ENCODE assay signal across 17 mouse cellular contexts in the genomic region with DNA sequence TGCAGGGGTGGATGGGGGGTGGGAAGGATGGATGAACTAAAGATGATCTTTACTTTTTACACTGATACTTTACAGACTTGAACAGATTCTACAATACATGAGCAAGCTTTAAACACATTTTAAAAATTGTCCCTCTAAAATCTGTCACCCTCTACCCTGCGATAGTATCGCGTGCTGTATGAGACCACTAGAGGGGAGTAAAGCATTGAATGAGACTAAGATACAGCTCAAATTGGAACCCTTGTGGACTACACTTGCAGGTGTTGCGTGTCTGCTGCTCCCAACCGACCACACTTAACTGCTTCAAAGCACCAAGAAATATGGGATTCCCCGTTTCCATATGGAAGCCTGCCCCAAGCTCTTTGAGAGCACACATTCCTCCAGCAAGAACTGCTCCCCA. TPM values are rescaled to one million over a fixed set of nuclear protein-coding genes. Genes with fewer than 3 reads are reported as not detected.
DNase-seq lines count a peak whose midpoint lies in the region; ATAC-seq and TF ChIP-seq lines count a peak whose summit lies in the region.
"Had no signal": no experiment of that assay in that cellular context is flagged by ENCODE, and none has a peak within 500 bp of the region (broad histone marks: within the 10 kb centered on the region; RNA-seq: fewer than 3 reads in every experiment).

No protein-coding gene starts in this region.

- peak; percentile 57 for TF ChIP-seq RAD21 in MEL (IDR thresholded peaks at IDR 0.05; ENCODE audit: low read depth, low read length)

- no peaks in the 10 kb centered on the region for H3K4me1 ChIP-seq in intestine, postnatal 0 days (replicated peaks; ENCODE audit: control insufficient read depth, insufficient read depth, low read length)
- no peaks in the 10 kb centered on the region for H3K4me1 ChIP-seq in intestine, embryonic 15.5 days (replicated peaks)
- H3K4me1 ChIP-seq in midbrain, postnatal 0 days (ENCODE audit: insufficient read depth, low read length): no peaks in the 10 kb centered on the region
- peaks cover 21% of the 10 kb centered on the region for H3K4me1 ChIP-seq in midbrain, embryonic 13.5 days (replicated peaks)
- H3K4me1 ChIP-seq in MEL (ENCODE audit: control insufficient read depth in 1 of 2, insufficient read depth in 2 of 2, low read length in 2 of 2): no peaks in the 10 kb centered on the region
- no peaks in the 10 kb centered on the region for H3K4me1 ChIP-seq in stomach, postnatal 0 days (replicated peaks; ENCODE audit: control insufficient read depth, insufficient read depth)
- H3K4me1 ChIP-seq: liver, embryonic 15.5 days had no signal

- no peaks in the 10 kb centered on the region for H3K9me3 ChIP-seq in intestine, postnatal 0 days (ENCODE audit: control insufficient read depth)
- no peaks in the 10 kb centered on the region for H3K9me3 ChIP-seq in intestine, embryonic 15.5 days
- no peaks in the 10 kb centered on the region for H3K9me3 ChIP-seq in midbrain, postnatal 0 days (ENCODE audit: low read length)
- H3K9me3 ChIP-seq in midbrain, embryonic 13.5 days: no peaks in the 10 kb centered on the region
- H3K9me3 ChIP-seq in MEL (replicated peaks; ENCODE audit: insufficient read depth, low read length): no peaks in the 10 kb centered on the region
- no peaks in the 10 kb centered on the region for H3K9me3 ChIP-seq in stomach, postnatal 0 days (ENCODE audit: control insufficient read depth, low read length)
- H3K9me3 ChIP-seq: liver, embryonic 15.5 days had no signal

- no peaks in the 10 kb centered on the region for H3K36me3 ChIP-seq in intestine, postnatal 0 days (ENCODE audit: control insufficient read depth, insufficient read depth)
- no peaks in the 10 kb centered on the region for H3K36me3 ChIP-seq in intestine, embryonic 15.5 days
- H3K36me3 ChIP-seq in midbrain, postnatal 0 days (ENCODE audit: insufficient read depth, low read length): no peaks in the 10 kb centered on the region
- H3K36me3 ChIP-seq in midbrain, embryonic 13.5 days: no peaks in the 10 kb centered on the region
- H3K36me3 ChIP-seq in MEL (ENCODE audit: control insufficient read depth in 1 of 2, insufficient read depth in 2 of 2, low read length in 2 of 2): no peaks in the 10 kb centered on the region
- H3K36me3 ChIP-seq in stomach, postnatal 0 days (ENCODE audit: control insufficient read depth, insufficient read depth, low read length): no peaks in the 10 kb centered on the region
- H3K36me3 ChIP-seq: liver, embryonic 15.5 days had no signal

- no peak overlapping the region for H3K27ac ChIP-seq in intestine, postnatal 0 days (ENCODE audit: low read depth, low read length)
- no peak overlapping the region for H3K27ac ChIP-seq in intestine, embryonic 15.5 days
- H3K27ac ChIP-seq in midbrain, postnatal 0 days (ENCODE audit: low read depth, low read length): no peak overlapping the region
- no peak overlapping the region for H3K27ac ChIP-seq in midbrain, embryonic 13.5 days
- H3K27ac ChIP-seq in MEL (ENCODE audit: control insufficient read depth, low read depth, low read length): no peak overlapping the region
- H3K27ac ChIP-seq in stomach, postnatal 0 days (replicated peaks): no peak overlapping the region
- H3K27ac ChIP-seq: liver, embryonic 15.5 days had no signal

- no peak overlapping the region for H3K4me2 ChIP-seq in intestine, postnatal 0 days (replicated peaks; ENCODE audit: low read depth)
- H3K4me2 ChIP-seq in intestine, embryonic 15.5 days (replicated peaks): no peak overlapping the region
- H3K4me2 ChIP-seq in midbrain, postnatal 0 days (ENCODE audit: low read depth, low read length, poor library complexity, severe bottlenecking): no peak overlapping the region
- no peak overlapping the region for H3K4me2 ChIP-seq in midbrain, embryonic 13.5 days (replicated peaks)
- H3K4me2 ChIP-seq in stomach, postnatal 0 days (replicated peaks; ENCODE audit: low read depth): no peak overlapping the region
- H3K4me2 ChIP-seq: liver, embryonic 15.5 days had no signal

- TF ChIP-seq POLR2A in MEL (IDR thresholded peaks at IDR 0.05; ENCODE audit: control insufficient read depth in 1 of 2, insufficient read depth in 1 of 2, low read depth in 1 of 2, low read length in 2 of 2, poor library complexity in 1 of 2): no peak

- H3K79me2 ChIP-seq in MEL (ENCODE audit: control insufficient read depth, insufficient read depth, low read length, poor library complexity): no peaks in the 10 kb centered on the region

- H3K27me3 ChIP-seq in intestine, postnatal 0 days (replicated peaks; ENCODE audit: control insufficient read depth, insufficient read depth, low read length): no peaks in the 10 kb centered on the region
- H3K27me3 ChIP-seq in intestine, embryonic 15.5 days (replicated peaks): no peaks in the 10 kb centered on the region
- no peaks in the 10 kb centered on the region for H3K27me3 ChIP-seq in midbrain, postnatal 0 days (ENCODE audit: insufficient read depth, low read length)
- H3K27me3 ChIP-seq in midbrain, embryonic 13.5 days: no peaks in the 10 kb centered on the region
- no peaks in the 10 kb centered on the region for H3K27me3 ChIP-seq in MEL (ENCODE audit: control insufficient read depth in 1 of 2, insufficient read depth in 2 of 2, low read length in 2 of 2)
- no peaks in the 10 kb centered on the region for H3K27me3 ChIP-seq in stomach, postnatal 0 days (ENCODE audit: control insufficient read depth, insufficient read depth, low read length)
- H3K27me3 ChIP-seq: liver, embryonic 15.5 days had no signal

- ATAC-seq in intestine, postnatal 0 days: no peak
- ATAC-seq in intestine, embryonic 15.5 days: no peak
- no peak for ATAC-seq in midbrain, postnatal 0 days (ENCODE audit: low FRiP score)
- no peak for ATAC-seq in midbrain, embryonic 13.5 days
- ATAC-seq in stomach, postnatal 0 days (ENCODE audit: low FRiP score, low TSS enrichment): no peak

- WGBS in intestine, postnatal 0 days: 78% methylated on average over 6 of the region's 6 CpGs
- WGBS in intestine, embryonic 15.5 days: 81% methylated on average over 6 of the region's 6 CpGs
- whole genome bisulfite sequencing in midbrain, postnatal 0 days: 83% methylated on average over 6 of the region's 6 CpGs
- 82% methylated on average over 6 of the region's 6 CpGs for WGBS in midbrain, embryonic 13.5 days
- 70% methylated on average over 6 of the region's 6 CpGs for WGBS in stomach, postnatal 0 days

- no peak overlapping the region for H3K9ac ChIP-seq in intestine, postnatal 0 days (ENCODE audit: low read depth, low read length)
- H3K9ac ChIP-seq in intestine, embryonic 15.5 days: no peak overlapping the region
- no peak overlapping the region for H3K9ac ChIP-seq in midbrain, postnatal 0 days (replicated peaks; ENCODE audit: low read length, poor library complexity, severe bottlenecking)
- no peak overlapping the region for H3K9ac ChIP-seq in midbrain, embryonic 13.5 days (replicated peaks)
- no peak overlapping the region for H3K9ac ChIP-seq in MEL (ENCODE audit: control insufficient read depth, low read depth, low read length, poor library complexity, severe bottlenecking)
- no peak overlapping the region for H3K9ac ChIP-seq in stomach, postnatal 0 days (ENCODE audit: low read length)
- H3K9ac ChIP-seq: liver, embryonic 15.5 days had no signal

- peak; percentile 36 for TF ChIP-seq CTCF in intestine, postnatal 0 days (IDR thresholded peaks at IDR 0.05; ENCODE audit: low read depth)
- peak; percentile 47 for TF ChIP-seq CTCF in midbrain, postnatal 0 days (IDR thresholded peaks at IDR 0.05)
- TF ChIP-seq CTCF in MEL (IDR thresholded peaks at IDR 0.05 in 2 of 3, conservative IDR thresholded peaks at IDR 0.05 in 1 of 3; ENCODE audit: control insufficient read depth in 1 of 3, insufficient read depth in 1 of 3, low read depth in 2 of 3, low read length in 3 of 3, poor library complexity in 1 of 3, severe bottlenecking in 1 of 3): peak in 2 of 3 experiments; percentile 15 to 49; a peak in 2 of 6 replicates
- TF ChIP-seq CTCF in stomach, postnatal 0 days (IDR thresholded peaks at IDR 0.05; ENCODE audit: low read depth): peak; percentile 45

- DNase-seq in midbrain, postnatal 0 days (ENCODE audit: low spot score): no peak
- DNase-seq in MEL (ENCODE audit: low read depth, low spot score): peak; percentile 18
- DNase-seq in stomach, postnatal 0 days (ENCODE audit: low spot score): no peak
- DNase-seq in kidney, postnatal 10 days: no peak
- DNase-seq: adrenal gland, postnatal 25 days; heart, postnatal 10 days; kidney, postnatal 14 days; layer of hippocampus, postnatal 36 days; left cerebral cortex, postnatal 4 days; thymus, adult 2 months had no signal

- no peak for TF ChIP-seq EP300 in MEL (IDR thresholded peaks at IDR 0.05; ENCODE audit: low read depth in 1 of 2, low read length in 2 of 2)
- TF ChIP-seq EP300 in stomach, postnatal 0 days (optimal IDR thresholded peaks at IDR 0.05): no peak

- H3K4me3 ChIP-seq in intestine, postnatal 0 days (ENCODE audit: low read depth, low read length): no peak overlapping the region
- no peak overlapping the region for H3K4me3 ChIP-seq in intestine, embryonic 15.5 days (replicated peaks)
- H3K4me3 ChIP-seq in midbrain, postnatal 0 days (ENCODE audit: low read depth, low read length): no peak overlapping the region
- H3K4me3 ChIP-seq in midbrain, embryonic 13.5 days (replicated peaks): no peak overlapping the region
- H3K4me3 ChIP-seq in MEL (ENCODE audit: control insufficient read depth in 1 of 2, insufficient read depth in 1 of 2, low read depth in 2 of 2, low read length in 2 of 2): no peak overlapping the region
- no peak overlapping the region for H3K4me3 ChIP-seq in stomach, postnatal 0 days (ENCODE audit: low read depth, low read length)
- H3K4me3 ChIP-seq: erythroblast, embryonic 14.5 days; liver, embryonic 15.5 days; myocyte had no signal

RNA-seq across cellular contexts. Expression of a gene that starts 48.0 kb away (rescaled TPM):
- 9.9 and 11.2 TPM in 2 replicates for polyA plus RNA-seq in intestine, postnatal 0 days (2015; fragmentation: Nextera tagmentation; extraction: Ambion mirVana)
- polyA plus RNA-seq in intestine, embryonic 15.5 days (2015; fragmentation: Nextera tagmentation; extraction: Ambion mirVana): 20.8 and 21.9 TPM in 2 replicates
- total RNA-seq in midbrain, postnatal 0 days (2014; rRNA removed): 18.4 and 20.1 TPM in 2 replicates
- 1.4 and 1.6 TPM in 2 replicates for polyA plus RNA-seq in midbrain, postnatal 0 days (2015; fragmentation: Nextera tagmentation; extraction: Ambion mirVana)
- polyA plus RNA-seq in midbrain, embryonic 13.5 days (2015; fragmentation: Nextera tagmentation; extraction: Ambion mirVana): 2.0 and 2.6 TPM in 2 replicates
- total RNA-seq in MEL (2012; rRNA removed): 0.03 TPM in 1 of 2 replicates, not detected in the other
- under 1 TPM in 1 of 2 experiments, not detected in 1; 0.01 TPM for polyA plus RNA-seq in MEL (2012; ENCODE audit: insufficient read depth in 1 of 2, insufficient read length in 2 of 2, low read depth in 1 of 2, low replicate concordance in 2 of 2, missing spikeins in 1 of 2)
- polyA plus RNA-seq in stomach, postnatal 0 days (2015; fragmentation: Nextera tagmentation; extraction: Ambion mirVana): 15.3 and 17.2 TPM in 2 replicates
- total RNA-seq: megakaryocyte-erythroid progenitor cell, adult 5-6 weeks had no signal
- polyA plus RNA-seq: erythroblast, embryonic 14.5 days had no signal

RNA-seq across cellular contexts. Expression of a gene that starts 50.9 kb away (rescaled TPM):
- polyA plus RNA-seq in intestine, postnatal 0 days (2015; fragmentation: Nextera tagmentation; extraction: Ambion mirVana): 0.34 and 0.39 TPM in 2 replicates
- 0.28 and 0.35 TPM in 2 replicates for polyA plus RNA-seq in intestine, embryonic 15.5 days (2015; fragmentation: Nextera tagmentation; extraction: Ambion mirVana)
- total RNA-seq in midbrain, postnatal 0 days (2014; rRNA removed): 0.27 and 0.52 TPM in 2 replicates
- 0.09 and 0.11 TPM in 2 replicates for polyA plus RNA-seq in midbrain, postnatal 0 days (2015; fragmentation: Nextera tagmentation; extraction: Ambion mirVana)
- 0.11 TPM in 1 of 2 replicates, not detected in the other for polyA plus RNA-seq in midbrain, embryonic 13.5 days (2015; fragmentation: Nextera tagmentation; extraction: Ambion mirVana)
- total RNA-seq in MEL (2012; rRNA removed): not detected in 2 replicates
- polyA plus RNA-seq in MEL (2012; ENCODE audit: insufficient read depth in 1 of 2, insufficient read length in 2 of 2, low read depth in 1 of 2, low replicate concordance in 2 of 2, missing spikeins in 1 of 2): not detected
- 0.31 and 0.33 TPM in 2 replicates for polyA plus RNA-seq in stomach, postnatal 0 days (2015; fragmentation: Nextera tagmentation; extraction: Ambion mirVana)
- total RNA-seq: adrenal gland, postnatal 25 days; megakaryocyte-erythroid progenitor cell, adult 5-6 weeks had no signal
- polyA plus RNA-seq: erythroblast, embryonic 14.5 days had no signal
